Mouse (Mus musculus): ENCODE data around the gene Epb41l2.

DNA sequence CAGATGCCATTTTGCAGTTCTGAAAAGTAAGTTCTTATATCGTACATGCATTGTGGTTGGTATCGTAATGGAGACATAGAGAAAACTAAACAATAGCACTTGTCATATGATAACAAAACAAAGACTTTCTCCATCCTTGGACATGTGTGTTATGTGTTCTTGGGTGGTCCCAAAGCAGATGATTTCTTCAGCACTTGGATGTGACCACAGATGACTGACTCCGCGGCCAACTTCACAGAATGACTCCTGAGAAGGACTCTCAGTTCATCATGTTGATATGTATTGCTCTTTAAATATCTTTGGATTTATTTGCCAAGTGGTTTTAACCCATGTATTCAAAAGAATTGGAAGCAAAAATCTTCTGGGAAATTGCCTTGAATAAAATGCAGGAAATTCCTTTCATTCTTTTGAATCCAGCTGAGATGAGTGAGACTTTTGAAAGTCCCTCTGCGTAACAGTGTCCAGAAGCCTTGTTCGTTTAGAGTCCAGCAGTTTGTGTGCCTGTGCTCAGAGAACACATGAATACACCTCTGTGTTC lies 52.3 kb downstream of the Epb41l2 start:
- TF ChIP-seq POLR2A (IDR thresholded peaks at IDR 0.05; ENCODE audit: insufficient read depth, low read length), result no peak
- TF ChIP-seq EP300 (IDR thresholded peaks at IDR 0.05; ENCODE audit: insufficient read depth, low read depth, low read length), result no peak
- TF ChIP-seq CTCF (IDR thresholded peaks at IDR 0.05; ENCODE audit: low read depth, low read length), result no peak

Data from ES-Bruce4 (cell line).